Mouse (Mus musculus) large intestine, adult 2 months (tissue): ENCODE data around the gene Rnf215. TPM values are rescaled to one million over a fixed set of nuclear protein-coding genes. Genes with fewer than 3 reads are reported as not detected.
"Not testable (repeated sequence)": the region's sequence is repeated elsewhere in the genome, so short reads cannot be mapped to it uniquely, and the experiment has no call there.

Experiments used
- DNase-seq: peaks from one replicate; pipeline ENCODE4 v3.0.0-alpha.2; 2012; ENCODE audit warnings: low read depth, low spot score
- WGBS: fragments of 180-500 bp; shearing (Covaris S2); methylation state at CpG from one replicate; pipeline ENCODE4 v1.1.7; 2018; 5-methylcytosine and 5-hydroxymethylcytosine counted together
- polyA plus RNA-seq: library from polyadenylated mRNA; depleted of rRNA; stranded (reverse); fragments of >200 nt; gene quantifications from 2 replicates; pipeline ENCODE4 v1.2.3, GENCODE M21; 2012; rRNA removed

The Rnf215 gene
- polyA plus RNA-seq, 1 experiment = 16.1 TPM

DNA sequence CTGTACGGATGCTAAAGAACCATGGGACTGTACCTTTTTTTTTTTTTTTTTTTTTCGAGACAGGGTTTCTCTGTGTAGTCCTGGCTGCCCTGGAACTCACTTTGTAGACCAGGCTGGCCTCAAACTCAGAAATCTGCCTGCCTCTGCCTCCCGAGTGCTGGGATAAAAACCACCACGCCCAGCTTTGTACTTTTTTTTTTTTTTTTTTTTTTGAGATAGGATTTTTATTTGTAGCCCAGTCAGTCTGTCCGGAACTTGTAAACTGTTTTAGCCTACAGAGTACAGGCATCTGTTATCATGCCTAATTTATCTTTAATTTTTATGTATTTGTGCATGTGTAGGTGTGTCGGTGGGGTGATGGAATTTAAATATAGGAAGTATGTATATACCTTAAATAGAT lies 50.5 kb downstream of the Rnf215 start:
- DNase-seq = not testable (repeated sequence)
- WGBS = 86% methylated on average over 6 of the region's 6 CpGs

DNA sequence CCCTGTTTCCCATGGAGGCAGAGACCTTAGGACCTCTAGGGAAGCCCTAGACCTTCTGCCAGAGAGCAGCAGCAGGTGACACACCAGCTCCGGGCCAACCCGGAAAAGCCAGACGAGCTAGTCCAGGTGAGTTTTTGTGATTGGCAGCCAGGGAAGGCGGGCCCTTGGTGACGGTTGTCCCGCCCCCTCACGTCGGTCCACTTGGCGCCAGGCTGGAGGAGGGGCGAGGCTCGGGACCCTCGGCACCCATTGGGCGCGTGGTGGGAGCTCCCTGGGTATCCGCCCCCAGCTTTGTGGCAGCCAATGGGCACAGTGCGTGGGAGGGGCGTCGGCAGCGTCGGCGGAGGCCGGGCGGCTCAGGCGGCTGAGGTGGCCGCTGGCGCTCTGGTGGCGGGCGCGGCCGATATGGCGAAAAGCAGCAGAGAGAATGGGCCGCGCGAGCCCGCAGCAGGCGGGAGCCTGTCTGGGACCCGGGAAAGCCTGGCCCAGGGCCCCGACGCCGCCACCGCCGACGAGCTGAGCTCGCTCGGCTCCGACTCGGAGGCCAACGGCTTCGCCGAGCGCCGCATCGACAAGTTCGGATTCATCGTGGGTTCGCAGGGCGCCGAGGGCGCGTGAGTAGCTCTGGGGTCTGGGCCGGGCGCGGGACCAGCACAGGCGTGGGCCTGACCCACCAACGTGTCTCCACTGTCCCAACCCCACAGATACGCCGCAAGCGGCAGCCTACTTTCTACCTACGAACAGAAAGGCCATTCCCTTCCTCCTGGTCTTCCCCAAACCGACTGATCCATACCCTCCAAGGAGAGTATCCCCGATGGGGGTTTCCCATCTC lies 51.7 kb downstream of the Rnf215 start, which contains the start of gene Tbc1d10a:
TSS of gene Tbc1d10a (plus strand) at position 304 of the 832 bp plus-strand sequence.
- under 1% methylated on average over 71 of the region's 71 CpGs for WGBS
- DNase-seq = peak; percentile 96

DNA sequence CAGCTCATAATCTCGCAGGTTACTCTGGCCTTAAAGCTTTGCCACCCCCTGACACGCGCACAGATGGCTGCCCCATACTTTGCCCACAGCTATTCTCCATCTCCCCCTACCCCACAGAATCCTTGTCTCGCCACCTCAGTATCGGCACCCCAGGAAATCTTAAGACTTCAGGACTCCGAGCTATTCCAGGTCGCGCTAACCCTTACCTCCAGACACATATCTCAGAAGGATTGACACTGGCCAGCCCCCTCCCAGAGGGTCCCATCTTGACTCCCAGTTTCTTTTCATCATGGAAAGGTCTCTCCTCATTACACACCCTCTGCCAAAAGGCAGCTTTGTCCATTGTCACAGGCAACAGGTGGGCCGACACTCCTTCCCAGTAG lies 52.3 kb downstream of the Rnf215 start:
- 7% methylated on average over 9 of the region's 9 CpGs for WGBS
- DNase-seq = no peak

DNA sequence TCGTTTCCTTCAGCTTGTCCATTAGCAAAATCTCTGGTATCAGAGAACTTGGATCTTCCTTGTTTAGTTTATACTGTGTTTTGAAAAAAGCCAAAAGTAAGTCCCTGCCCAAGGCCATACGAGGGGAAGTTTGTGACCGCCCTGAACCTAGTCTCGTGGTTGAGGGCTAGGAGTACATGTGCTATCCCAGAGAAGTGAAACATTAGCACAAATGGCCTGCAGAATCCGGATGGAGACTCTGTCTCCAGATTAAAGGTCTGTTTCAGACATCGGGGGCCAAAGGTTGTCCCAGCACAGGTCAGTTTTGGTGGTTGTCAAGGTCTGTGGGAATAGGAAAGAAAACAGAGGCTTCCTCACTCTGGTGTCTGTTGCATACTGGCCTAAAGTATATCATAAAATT lies 54.2 kb downstream of the Rnf215 start:
- no peak for DNase-seq
- 62% methylated on average over 6 of the region's 6 CpGs for WGBS

DNA sequence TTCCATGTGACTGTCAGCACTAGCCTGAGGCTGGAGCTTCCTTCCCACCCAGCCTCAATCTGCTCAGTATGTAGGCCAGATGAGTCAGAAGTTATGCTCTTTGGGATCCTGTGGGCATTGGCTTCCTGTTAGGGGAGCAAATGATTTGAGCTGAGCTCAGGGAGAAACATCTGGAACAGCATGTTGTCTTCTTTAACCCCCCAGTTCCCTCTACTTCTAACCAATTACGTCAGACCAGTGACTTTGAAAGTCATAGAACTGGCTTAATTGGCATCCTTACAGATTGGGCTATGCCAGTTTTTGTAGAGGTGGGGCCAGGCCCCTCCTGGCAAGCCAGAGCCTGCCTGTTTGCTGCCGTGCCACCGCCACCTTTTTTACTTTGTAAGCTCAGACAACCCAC lies 55.7 kb downstream of the Rnf215 start:
- DNase-seq = no peak
- 32% methylated on average over 3 of the region's 3 CpGs for WGBS

Other genes with a start within 250 kb of the Rnf215 start
- gene 4921536K21Rik, start 240.1 kb upstream of the Rnf215 start, polyA plus RNA-seq = 0.33 and 0.58 TPM in 2 replicates
- 4.0 TPM in 2 replicates for gene Dusp18, start 240.0 kb upstream of the Rnf215 start, polyA plus RNA-seq
- gene Slc35e4, start 220.5 kb upstream of the Rnf215 start, polyA plus RNA-seq = 3.0 and 3.5 TPM in 2 replicates
- gene Tcn2, start 203.0 kb upstream of the Rnf215 start, polyA plus RNA-seq = 292 and 424 TPM in 2 replicates
- gene Pes1, start 171.2 kb upstream of the Rnf215 start, polyA plus RNA-seq = 34.1 and 34.2 TPM in 2 replicates
- 0.23 TPM in 1 of 2 replicates, not detected in the other for gene 4930556J24Rik, start 158.4 kb upstream of the Rnf215 start, polyA plus RNA-seq
- gene Gal3st1, start 151.6 kb upstream of the Rnf215 start, polyA plus RNA-seq = 44.4 and 68.9 TPM in 2 replicates
- gene Sec14l4, start 103.7 kb upstream of the Rnf215 start, polyA plus RNA-seq = 0.05 TPM in 1 of 2 replicates, not detected in the other
- gene Sec14l3, start 70.4 kb upstream of the Rnf215 start, polyA plus RNA-seq = not detected in 2 replicates
- gene Mtfp1, start 39.8 kb upstream of the Rnf215 start, polyA plus RNA-seq = 18.0 and 26.5 TPM in 2 replicates
- gene Sec14l2, start 11.8 kb upstream of the Rnf215 start, polyA plus RNA-seq = 15.1 and 54.4 TPM in 2 replicates
- gene Ccdc157, start 25.1 kb downstream of the Rnf215 start, polyA plus RNA-seq = 2.7 and 2.9 TPM in 2 replicates
- 21.0 and 27.8 TPM in 2 replicates for gene Sf3a1, start 25.1 kb downstream of the Rnf215 start, polyA plus RNA-seq
- 30.9 and 35.5 TPM in 2 replicates for gene Tbc1d10a, start 51.6 kb downstream of the Rnf215 start, polyA plus RNA-seq
- 3.4 and 4.5 TPM in 2 replicates for gene Castor1, start 83.0 kb downstream of the Rnf215 start, polyA plus RNA-seq
- 0.44 and 0.60 TPM in 2 replicates for gene Osm, start 101.2 kb downstream of the Rnf215 start, polyA plus RNA-seq
- 2.9 and 4.0 TPM in 2 replicates for gene Lif, start 122.4 kb downstream of the Rnf215 start, polyA plus RNA-seq